Mouse (Mus musculus) liver, embryonic 14 days (tissue): Measurements from ENCODE around the gene Klc1. TPM values are rescaled to one million over a fixed set of nuclear protein-coding genes. Genes with fewer than 3 reads are reported as not detected.

Source experiments
- polyA plus RNA-seq: library from polyadenylated mRNA; depleted of rRNA; stranded (reverse); fragments of >200 nt; gene quantifications from 2 replicates; pipeline ENCODE4 v1.2.3, GENCODE M21; 2012; rRNA removed

Klc1 gene
- polyA plus RNA-seq, result 16.7 and 18.6 TPM in 2 replicates

GRCm38 (mm10) chr12:111758381-111759175, at the start of gene Klc1:
Gene Klc1, plus strand, starts transcription at chr12:111758849.

GRCm38 (mm10) chr12:111713004-111713651, 45.5 kb upstream of the Klc1 start, which contains the start of the genes Bag5 and Apopt1:
Gene Bag5, minus strand, starts transcription at chr12:111713257.
Gene Apopt1, plus strand, starts transcription at chr12:111713261.

GRCm38 (mm10) chr12:111813766-111814617, 55.3 kb downstream of the Klc1 start, which contains the start of the genes Xrcc3 and Zfyve21:
Gene Xrcc3, minus strand, starts transcription at chr12:111813873.
Gene Zfyve21, plus strand, starts transcription at chr12:111814170.

Other genes starting within 250 kb of the Klc1 start
- 118 and 139 TPM in 2 replicates for gene Eif5, start 220.8 kb upstream of the Klc1 start, polyA plus RNA-seq
- 22.5 and 26.2 TPM in 2 replicates for gene Mark3, start 184.3 kb upstream of the Klc1 start, polyA plus RNA-seq
- 22.5 and 26.7 TPM in 2 replicates for gene Ckb, start 86.5 kb upstream of the Klc1 start, polyA plus RNA-seq
- gene Trmt61a, start 80.7 kb upstream of the Klc1 start, polyA plus RNA-seq, result 15.6 and 17.6 TPM in 2 replicates
- gene Bag5, start 45.6 kb upstream of the Klc1 start, polyA plus RNA-seq, result 9.9 and 10.7 TPM in 2 replicates
- 13.8 and 14.2 TPM in 2 replicates for gene Apopt1, start 45.6 kb upstream of the Klc1 start, polyA plus RNA-seq
- gene Xrcc3, start 55.0 kb downstream of the Klc1 start, polyA plus RNA-seq, result 10.5 and 10.7 TPM in 2 replicates
- gene Zfyve21, start 55.3 kb downstream of the Klc1 start, polyA plus RNA-seq, result 35.2 and 41.7 TPM in 2 replicates
- 2.2 and 2.8 TPM in 2 replicates for gene Ppp1r13b, start 149.3 kb downstream of the Klc1 start, polyA plus RNA-seq
- gene Atp5mpl, start 208.1 kb downstream of the Klc1 start, polyA plus RNA-seq, result 173 and 206 TPM in 2 replicates
- 0.03 and 0.10 TPM in 2 replicates for gene Tdrd9, start 212.7 kb downstream of the Klc1 start, polyA plus RNA-seq
- not detected in 2 replicates for gene Rd3l, start 222.5 kb downstream of the Klc1 start, polyA plus RNA-seq